Mouse (Mus musculus) lung, embryonic 14.5 days (tissue): Measurements from ENCODE around the gene Wnt7b. TPM values are rescaled to one million over a fixed set of nuclear protein-coding genes. Genes with fewer than 3 reads are reported as not detected.
A peak's percentile ranks its signal among the peaks of the same experiment; 100 is the strongest.

Source experiments
- ATAC-seq: fragments of 200-750 bp; cut with Nextera tagmentation; 2 replicates; pipeline ENCODE4 v1.8.0; 2017; ENCODE audit warnings: mild to moderate bottlenecking, moderate TSS enrichment, moderate library complexity; ENCODE audit not compliant: insufficient read depth
- DNase-seq: peaks from one replicate; pipeline ENCODE4 v3.0.0-alpha.2; 2015
- H3K27ac ChIP-seq: fragments of 300-500 bp; sonication (generic); 2 replicates; pipeline ENCODE4 v1.5.1; 2014; ENCODE audit warnings: low read depth, mild to moderate bottlenecking, moderate library complexity
- H3K27me3 ChIP-seq: fragments of 300-500 bp; sonication (generic); 2 replicates; pipeline ENCODE4 v1.6.1; 2014; ENCODE audit warnings: low read length, control low read depth; ENCODE audit not compliant: insufficient read depth
- H3K36me3 ChIP-seq: fragments of 300-500 bp; sonication (generic); 2 replicates; pipeline ENCODE4 v1.6.1; 2014; ENCODE audit warnings: control low read depth; ENCODE audit not compliant: insufficient read depth
- H3K4me1 ChIP-seq: fragments of 300-500 bp; sonication (generic); 2 replicates; pipeline ENCODE4 v1.6.1; 2014; ENCODE audit warnings: antibody characterized with exemption, control low read depth; ENCODE audit not compliant: insufficient read depth
- H3K4me2 ChIP-seq: fragments of 300-500 bp; sonication (generic); 2 replicates; pipeline ENCODE4 v1.6.1; 2014; ENCODE audit warnings: mild to moderate bottlenecking
- H3K4me3 ChIP-seq: fragments of 300-500 bp; sonication (generic); 2 replicates; pipeline ENCODE4 v1.5.1; 2014; ENCODE audit warnings: low read depth, low read length
- H3K9ac ChIP-seq: fragments of 300-500 bp; sonication (generic); 2 replicates; pipeline ENCODE4 v1.6.1; 2014
- H3K9me3 ChIP-seq: fragments of 300-500 bp; sonication (generic); 2 replicates; pipeline ENCODE4 v1.6.1; 2016; ENCODE audit warnings: low read depth, low read length, control low read depth
- CTCF ChIP-seq: IDR thresholded peaks from 2 replicates; pipeline ENCODE4 v1.5.1; 2016; ENCODE audit warnings: antibody characterized with exemption, low read depth
- WGBS: fragments of 180-500 bp; shearing (Covaris S2); extraction: QIAGEN DNeasy Blood & Tissue Kit; methylation state at CpG from one replicate; pipeline ENCODE4 v1.1.7; 2014; 5-methylcytosine and 5-hydroxymethylcytosine counted together
- polyA plus RNA-seq: library from polyadenylated mRNA; unstranded; fragments of >200 nt; fragmentation: Nextera tagmentation; extraction: Ambion mirVana; gene quantifications from 2 replicates; pipeline ENCODE4 v1.2.1, GENCODE M21; 2014

The Wnt7b gene
- 65.7 and 77.0 TPM in 2 replicates for polyA plus RNA-seq

DNA sequence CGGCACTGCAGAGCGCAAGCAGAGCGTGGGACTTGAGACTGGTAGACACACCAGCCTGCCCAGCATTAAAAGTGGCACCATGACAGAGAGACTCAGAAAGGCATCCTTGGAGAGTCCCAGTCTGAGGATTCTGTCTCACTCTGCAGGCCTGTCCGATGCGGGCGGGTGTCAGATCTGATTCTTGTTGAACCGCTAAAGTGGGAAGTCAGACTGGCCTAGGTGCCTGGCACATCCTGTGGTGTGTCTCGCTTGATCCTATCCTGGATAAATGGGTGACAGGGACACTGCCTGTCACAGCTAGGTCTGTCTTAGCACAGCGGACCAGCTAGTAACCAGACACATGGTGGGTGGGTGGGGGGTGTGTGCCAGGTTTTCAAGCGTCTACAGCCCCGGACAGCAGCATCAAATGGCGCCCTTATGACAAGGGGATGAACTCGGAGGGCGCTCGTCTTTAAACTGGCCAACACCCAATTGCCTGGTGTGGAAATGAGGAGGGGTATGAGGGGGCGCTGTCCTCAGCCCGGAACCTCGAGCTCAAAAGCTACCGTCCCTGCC lies at the start of gene Wnt7b:
Wnt7b (minus strand) TSS at position 118 of the 555 bp plus-strand sequence.
- H3K9ac ChIP-seq = peak within 1 kb of the TSS; percentile 71
- H3K4me2 ChIP-seq = peak within 1 kb of the TSS; percentile 61
- DNase-seq = no peak
- H3K36me3 ChIP-seq = no peaks in the 10 kb centered on the region
- peak within 1 kb of the TSS; percentile 84; the same call in 1 of the 2 replicates for H3K27ac ChIP-seq
- WGBS = 6% methylated on average over 19 of the region's 19 CpGs
- ATAC-seq = no peak
- TF ChIP-seq CTCF = no peak
- H3K9me3 ChIP-seq = no peaks in the 10 kb centered on the region
- no peaks in the 10 kb centered on the region; the same call in 1 of the 2 replicates for H3K4me1 ChIP-seq
- H3K27me3 ChIP-seq = peaks cover 63% of the 10 kb centered on the region
- peak within 1 kb of the TSS; percentile 59 for H3K4me3 ChIP-seq

- 61% methylated on average over 2 of the region's 2 CpGs for WGBS
- no peak overlapping the region for H3K4me2 ChIP-seq
- no peak overlapping the region for H3K9ac ChIP-seq
- ATAC-seq (no peak), DNase-seq (no peak)
- TF ChIP-seq CTCF = no peak
- H3K36me3 ChIP-seq = no peaks in the 10 kb centered on the region
- H3K27ac ChIP-seq = no peak overlapping the region
- no peak overlapping the region for H3K4me3 ChIP-seq
- 0 out of 2 replicates have a peak, but pooled peaks cover 2% of the 10 kb centered on the region for H3K27me3 ChIP-seq
- H3K4me1 ChIP-seq = no peaks in the 10 kb centered on the region
- no peaks in the 10 kb centered on the region for H3K9me3 ChIP-seq
These were observed 49.3 kb upstream of the Wnt7b start for GRCm38 (mm10) chr15:85631591-85631990.

- H3K27me3 ChIP-seq = peaks cover 17% of the 10 kb centered on the region
- no peaks in the 10 kb centered on the region for H3K36me3 ChIP-seq
- no peaks in the 10 kb centered on the region for H3K9me3 ChIP-seq
- no peak overlapping the region for H3K4me3 ChIP-seq
- ATAC-seq (no peak), DNase-seq (no peak)
- H3K9ac ChIP-seq = no peak overlapping the region
- H3K4me2 ChIP-seq = no peak overlapping the region
- H3K27ac ChIP-seq = no peak overlapping the region
- WGBS = 71% methylated on average over 7 of the region's 7 CpGs
- TF ChIP-seq CTCF = no peak
- H3K4me1 ChIP-seq = peaks cover 7% of the 10 kb centered on the region; the same call in 1 of the 2 replicates
These were observed 47.8 kb upstream of the Wnt7b start for GRCm38 (mm10) chr15:85629924-85630545.

DNA sequence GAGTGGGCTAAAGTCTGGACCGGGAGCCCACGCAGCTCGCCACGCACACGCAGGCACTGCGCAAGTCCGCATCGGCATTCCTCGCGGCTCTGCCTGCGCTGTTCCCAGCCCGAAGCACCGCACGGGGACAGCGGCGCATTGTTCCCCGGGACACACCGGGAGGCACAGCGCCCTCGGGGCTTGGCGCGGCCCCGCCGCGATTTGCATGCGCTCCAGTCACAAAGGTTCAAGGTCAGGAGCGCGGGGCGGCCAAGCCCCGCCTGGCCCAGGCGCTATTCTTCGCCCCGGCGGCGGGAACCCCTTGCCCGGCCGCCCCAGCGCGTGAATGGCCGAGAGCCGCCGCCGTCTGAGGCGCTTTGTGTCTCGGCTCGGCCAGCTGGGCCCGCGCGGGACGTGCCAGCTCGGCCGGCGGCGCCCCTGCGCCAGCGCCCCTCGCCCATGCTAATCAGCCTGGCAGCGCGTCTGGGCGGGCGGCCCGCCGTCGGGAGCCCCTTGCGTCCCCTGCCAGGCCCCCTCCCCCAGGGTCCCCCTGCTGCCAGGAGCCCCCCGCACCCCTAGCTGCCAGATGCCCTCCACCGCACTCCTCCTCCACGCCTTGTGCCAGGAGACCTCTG lies 43.5 kb upstream of the Wnt7b start:
- Histone ChIP-seq H3K4me1 (peaks cover 7% of the 10 kb centered on the region; the same call in 1 of the 2 replicates), H3K4me3 (peak overlapping the region; percentile 47), H3K36me3 (no peaks in the 10 kb centered on the region), H3K9me3 (no peaks in the 10 kb centered on the region), H3K27ac (no peak overlapping the region), H3K27me3 (peaks cover 30% of the 10 kb centered on the region), H3K9ac (peak overlapping the region; percentile 64), H3K4me2 (peak overlapping the region; percentile 82)
- WGBS = 2% methylated on average over 68 of the region's 68 CpGs
- peak; percentile 26 for TF ChIP-seq CTCF
- ATAC-seq (peak; percentile 50), DNase-seq (peak; percentile 65)

GRCm38 (mm10) chr15:85622213-85622612 lies 39.9 kb upstream of the Wnt7b start:
- Histone ChIP-seq H3K27me3 (peaks cover 30% of the 10 kb centered on the region), H3K27ac (no peak overlapping the region), H3K9ac (no peak overlapping the region), H3K4me3 (no peak overlapping the region), H3K4me1 (peaks cover 7% of the 10 kb centered on the region; the same call in 1 of the 2 replicates), H3K9me3 (no peaks in the 10 kb centered on the region), H3K36me3 (no peaks in the 10 kb centered on the region), H3K4me2 (no peak overlapping the region)
- no peak for TF ChIP-seq CTCF
- DNase-seq = no peak
- WGBS = 72% methylated on average over 13 of the region's 13 CpGs
- no peak for ATAC-seq

DNA sequence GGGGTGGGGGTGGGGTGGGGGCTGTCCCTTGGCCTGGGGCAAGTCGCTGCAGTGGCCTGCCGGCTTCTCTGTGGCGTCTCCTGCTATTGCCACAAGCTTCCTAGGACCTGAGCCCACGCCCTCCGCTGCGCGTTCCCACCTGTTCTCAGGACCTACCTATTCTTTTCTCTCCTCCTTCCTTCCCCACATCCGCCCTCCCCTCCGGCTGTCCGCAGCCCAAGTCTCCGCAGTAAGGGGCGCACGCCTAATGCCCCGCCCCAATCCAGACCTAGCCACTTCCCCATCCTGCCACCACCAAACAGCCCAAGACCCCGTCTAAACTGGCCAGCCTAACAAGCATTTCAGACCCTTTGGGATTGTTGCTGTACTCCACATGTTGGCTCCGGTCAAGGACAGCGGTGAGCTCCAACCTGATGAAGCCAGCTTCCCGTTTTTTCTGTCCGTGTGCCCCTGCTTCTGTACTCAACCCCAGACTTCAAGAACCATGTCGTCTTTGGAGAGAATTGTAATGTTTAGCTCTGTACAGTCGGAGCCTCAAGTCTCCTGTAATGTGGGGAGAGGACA lies 33.3 kb upstream of the Wnt7b start:
- Histone ChIP-seq H3K4me3 (no peak overlapping the region), H3K27me3 (0 out of 2 replicates have a peak, but pooled peaks cover 3% of the 10 kb centered on the region), H3K27ac (no peak overlapping the region), H3K4me1 (peaks cover 16% of the 10 kb centered on the region), H3K9ac (no peak overlapping the region; the same call in 1 of the 2 replicates), H3K36me3 (no peaks in the 10 kb centered on the region), H3K4me2 (peak overlapping the region; percentile 31), H3K9me3 (no peaks in the 10 kb centered on the region)
- TF ChIP-seq CTCF = no peak
- WGBS = 31% methylated on average over 21 of the region's 21 CpGs
- DNase-seq (no peak), ATAC-seq (no peak)

DNA sequence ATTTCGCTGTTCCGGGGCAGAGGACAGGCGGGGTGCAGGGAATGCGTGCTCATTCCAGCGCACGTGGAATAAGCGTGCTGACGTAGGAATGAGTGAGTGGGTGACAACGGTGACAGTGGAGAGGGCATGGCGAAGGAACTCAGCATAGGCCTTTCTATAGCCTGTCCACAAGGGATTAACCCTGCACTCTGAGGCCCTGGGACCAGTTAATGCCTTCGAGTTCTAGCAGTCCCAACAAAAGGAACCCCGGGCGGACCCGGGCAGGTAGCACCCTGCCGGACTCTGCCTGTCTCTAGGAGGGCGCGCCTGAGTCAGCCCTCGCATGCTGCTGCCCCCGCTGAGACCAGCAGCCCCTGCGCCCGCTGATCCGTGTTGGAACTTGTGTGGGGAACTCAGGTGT lies 32.8 kb upstream of the Wnt7b start:
- Histone ChIP-seq H3K4me2 (peak overlapping the region; percentile 31), H3K27ac (no peak overlapping the region), H3K9ac (no peak overlapping the region), H3K4me1 (peaks cover 16% of the 10 kb centered on the region), H3K4me3 (no peak overlapping the region), H3K27me3 (0 out of 2 replicates have a peak, but pooled peaks cover 3% of the 10 kb centered on the region), H3K36me3 (no peaks in the 10 kb centered on the region), H3K9me3 (no peaks in the 10 kb centered on the region)
- DNase-seq (no peak), ATAC-seq (no peak)
- TF ChIP-seq CTCF = no peak
- 39% methylated on average over 22 of the region's 22 CpGs for WGBS
